Mouse (Mus musculus) erythroblast, adult 5-6 weeks (primary cell): ENCODE measurements around the gene Gpx4. TPM values are rescaled to one million over a fixed set of nuclear protein-coding genes. Genes with fewer than 3 reads are reported as not detected.

ENCODE experiments used
- ATAC-seq: replicated peaks from 2 replicates; pipeline ENCODE4 v1.8.0; 2016; ENCODE audit warnings: moderate number of reproducible peaks, mild to moderate bottlenecking, moderate TSS enrichment, inconsistent platforms; ENCODE audit not compliant: poor library complexity, low FRiP score, severe bottlenecking
- total RNA-seq, 2 experiments: library from RNA; stranded (forward) in 1 of 2; stranded (reverse) in 1 of 2; fragments of 150-400 nt in 1 of 2; fragments of 200-764, 138-1000 nt in 1 of 2; gene quantifications; 2 replicates each; pipeline versions ENCODE4 v1.2.3 to v1.2.4; 2015 to 2017; ENCODE audit warnings: low replicate concordance in 2 of 2

Gpx4 gene
- total RNA-seq, 2 experiments from 2014 or later, result 108 to 123 TPM

GRCm38 (mm10) chr10:80069251-80069650 lies 22.3 kb downstream of the Gpx4 start:
- ATAC-seq, result no peak

GRCm38 (mm10) chr10:80069948-80070450 lies 23.0 kb downstream of the Gpx4 start:
- no peak for ATAC-seq

- peak; percentile 70 for ATAC-seq
Observed at GRCm38 (mm10) chr10:80070837-80071515, 24.0 kb downstream of the Gpx4 start.

- ATAC-seq, result no peak
Observed at GRCm38 (mm10) chr10:80071516-80071900, 24.5 kb downstream of the Gpx4 start.

GRCm38 (mm10) chr10:80072623-80073489 lies 25.9 kb downstream of the Gpx4 start:
- no peak for ATAC-seq

GRCm38 (mm10) chr10:80074813-80075601 lies 28.0 kb downstream of the Gpx4 start:
- no peak for ATAC-seq

- no peak for ATAC-seq
Observed at GRCm38 (mm10) chr10:80075924-80076323, 29.0 kb downstream of the Gpx4 start.

GRCm38 (mm10) chr10:80076386-80076785 lies 29.4 kb downstream of the Gpx4 start:
- no peak for ATAC-seq

GRCm38 (mm10) chr10:80077312-80077711 lies 30.3 kb downstream of the Gpx4 start:
- no peak for ATAC-seq

- no peak for ATAC-seq
Observed at GRCm38 (mm10) chr10:80078366-80078765, 31.4 kb downstream of the Gpx4 start.

- ATAC-seq, result peak; percentile 78
Observed at GRCm38 (mm10) chr10:80080396-80081070, 33.6 kb downstream of the Gpx4 start.

- ATAC-seq, result peak; percentile 85
Observed at GRCm38 (mm10) chr10:80081075-80081474, 34.1 kb downstream of the Gpx4 start.

- ATAC-seq, result no peak
Observed at GRCm38 (mm10) chr10:80084817-80085487, 38.0 kb downstream of the Gpx4 start.

- no peak for ATAC-seq
Observed at GRCm38 (mm10) chr10:80086847-80087246, 39.9 kb downstream of the Gpx4 start.

- ATAC-seq, result no peak
Observed at GRCm38 (mm10) chr10:80087483-80087882, 40.5 kb downstream of the Gpx4 start.

- no peak for ATAC-seq
Observed at GRCm38 (mm10) chr10:80089146-80089545, 42.2 kb downstream of the Gpx4 start.

- no peak for ATAC-seq
Observed at GRCm38 (mm10) chr10:80091527-80091926, 44.6 kb downstream of the Gpx4 start.

- ATAC-seq, result no peak
Observed at GRCm38 (mm10) chr10:80092690-80093089, 45.7 kb downstream of the Gpx4 start.

- no peak for ATAC-seq
Observed at GRCm38 (mm10) chr10:80094085-80094484, 47.1 kb downstream of the Gpx4 start.
